Mouse (Mus musculus): ENCODE measurements around the gene Lhb.
"Not testable (repeated sequence)": the region's sequence is repeated elsewhere in the genome, so short reads cannot be mapped to it uniquely, and the experiment has no call there.

The Lhb gene

DNA sequence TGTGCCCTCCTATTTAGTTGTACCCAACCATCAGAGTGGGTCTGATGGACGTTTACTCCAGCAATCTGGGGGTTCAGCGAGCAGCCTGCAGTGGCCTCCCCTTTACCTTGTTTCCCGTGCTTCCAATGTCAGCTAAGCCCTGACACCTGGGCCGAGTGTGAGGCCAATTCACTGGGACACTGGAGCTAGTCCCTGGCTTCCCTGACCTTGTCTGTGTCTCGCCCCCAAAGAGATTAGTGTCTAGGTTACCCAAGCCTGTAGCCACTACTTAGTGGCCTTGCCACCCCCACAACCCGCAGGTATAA, at the start of gene Lhb:
Gene Lhb (plus strand): TSS at position 206 of the 305 bp plus-strand sequence.
- no peak for DNase-seq (ENCODE audit: low spot score)

DNA sequence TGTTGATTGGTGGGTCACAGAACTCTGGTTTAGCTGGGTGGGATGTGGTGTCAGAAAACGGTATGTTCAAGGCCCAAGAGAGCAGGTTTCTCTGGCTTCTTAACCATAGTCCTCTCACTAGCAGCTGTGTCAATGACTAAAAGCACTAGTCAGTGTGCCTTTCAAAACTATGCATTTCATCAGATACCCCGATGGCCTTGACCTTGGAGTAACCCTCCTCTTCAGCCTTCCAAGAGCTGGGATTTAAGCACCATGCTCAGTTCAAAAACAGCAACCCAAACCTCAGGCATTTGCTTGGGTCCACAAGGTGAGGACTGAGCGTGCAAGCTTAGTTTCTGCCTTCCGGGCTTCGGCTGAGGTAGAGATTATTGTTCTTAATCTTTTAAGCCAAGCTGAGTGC, 48.2 kb upstream of the Lhb start:
- DNase-seq (ENCODE audit: low spot score), result no peak

DNA sequence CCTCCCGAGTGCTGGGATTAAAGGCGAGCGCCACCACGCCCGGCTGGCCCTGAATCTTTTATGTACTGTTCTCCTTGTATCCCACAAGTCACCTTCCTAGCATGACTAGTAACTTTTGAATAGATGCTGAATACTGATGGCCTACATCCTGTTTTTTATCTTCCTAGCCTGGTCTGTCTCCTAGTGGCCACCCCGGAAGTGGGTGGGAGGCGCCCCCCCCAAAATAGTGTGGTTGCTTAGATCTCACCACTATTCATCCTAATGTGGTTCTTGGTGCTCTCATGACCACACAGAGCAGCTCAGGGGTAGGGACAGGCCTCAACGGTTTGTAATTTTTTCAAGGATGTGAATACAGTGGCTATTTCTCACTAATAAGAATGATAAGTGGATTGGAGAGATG, 46.0 kb upstream of the Lhb start:
- no peak for DNase-seq (ENCODE audit: low spot score)

DNA sequence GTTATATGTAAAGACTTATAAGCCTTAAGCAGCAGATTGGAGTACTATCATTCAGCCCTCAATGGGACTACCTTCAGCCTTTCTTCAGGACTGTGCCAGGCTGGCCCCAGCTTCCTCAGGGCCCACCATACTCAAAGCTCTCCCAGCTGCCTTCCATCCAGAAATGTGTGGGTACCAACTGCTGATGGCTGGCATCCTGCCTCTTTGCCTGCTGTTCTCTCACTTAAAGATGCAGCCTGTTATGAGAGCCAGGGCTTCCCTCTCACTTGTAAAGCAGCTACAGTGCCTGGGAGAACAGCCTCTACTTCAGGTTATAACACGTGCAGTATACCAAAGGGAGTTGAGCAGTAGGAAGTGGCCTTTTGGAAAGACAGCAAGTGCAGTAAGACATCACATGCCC, 44.6 kb upstream of the Lhb start:
- DNase-seq (ENCODE audit: low spot score), result no peak

DNA sequence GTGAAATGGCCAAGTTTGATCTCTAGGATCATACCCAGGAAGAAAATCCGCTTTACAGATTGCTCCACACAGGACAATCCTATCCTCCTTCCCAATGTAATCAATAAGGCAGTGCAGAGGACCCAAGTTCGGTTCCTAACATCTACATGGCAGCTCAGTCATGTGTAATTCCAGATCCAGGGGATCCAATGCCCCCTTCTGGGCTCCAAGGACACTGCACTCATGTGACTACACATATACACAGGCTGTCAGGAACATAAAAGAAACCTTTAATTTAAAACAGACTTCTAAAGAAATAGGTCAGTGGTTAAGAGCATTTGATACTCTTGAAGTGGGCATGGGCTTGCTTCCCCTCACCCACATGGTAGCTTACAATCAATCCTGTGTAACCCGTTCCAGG, 34.5 kb upstream of the Lhb start:
- no peak for DNase-seq (ENCODE audit: low spot score)

DNA sequence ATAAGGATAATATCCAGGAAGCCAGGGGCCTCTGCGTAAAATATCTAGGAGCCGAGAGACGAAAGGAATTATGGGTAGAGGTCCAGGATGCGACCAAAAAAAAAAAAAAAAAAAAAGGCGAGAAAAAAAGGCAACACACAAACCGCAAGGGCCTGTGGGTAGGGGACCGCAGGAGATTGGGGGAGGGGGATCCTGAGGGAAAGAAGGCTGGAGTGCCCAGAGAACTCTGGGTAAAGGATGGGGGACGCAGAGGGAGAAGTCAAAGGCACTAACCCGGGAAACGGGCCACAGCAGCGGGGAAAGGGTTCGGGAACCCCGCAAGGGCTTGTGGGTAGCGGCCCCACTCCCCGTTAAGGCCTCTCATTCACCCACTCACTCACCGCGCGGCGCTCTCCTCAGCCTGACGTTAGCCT, 25.5 kb upstream of the Lhb start:
- no peak for DNase-seq (ENCODE audit: low spot score)

DNA sequence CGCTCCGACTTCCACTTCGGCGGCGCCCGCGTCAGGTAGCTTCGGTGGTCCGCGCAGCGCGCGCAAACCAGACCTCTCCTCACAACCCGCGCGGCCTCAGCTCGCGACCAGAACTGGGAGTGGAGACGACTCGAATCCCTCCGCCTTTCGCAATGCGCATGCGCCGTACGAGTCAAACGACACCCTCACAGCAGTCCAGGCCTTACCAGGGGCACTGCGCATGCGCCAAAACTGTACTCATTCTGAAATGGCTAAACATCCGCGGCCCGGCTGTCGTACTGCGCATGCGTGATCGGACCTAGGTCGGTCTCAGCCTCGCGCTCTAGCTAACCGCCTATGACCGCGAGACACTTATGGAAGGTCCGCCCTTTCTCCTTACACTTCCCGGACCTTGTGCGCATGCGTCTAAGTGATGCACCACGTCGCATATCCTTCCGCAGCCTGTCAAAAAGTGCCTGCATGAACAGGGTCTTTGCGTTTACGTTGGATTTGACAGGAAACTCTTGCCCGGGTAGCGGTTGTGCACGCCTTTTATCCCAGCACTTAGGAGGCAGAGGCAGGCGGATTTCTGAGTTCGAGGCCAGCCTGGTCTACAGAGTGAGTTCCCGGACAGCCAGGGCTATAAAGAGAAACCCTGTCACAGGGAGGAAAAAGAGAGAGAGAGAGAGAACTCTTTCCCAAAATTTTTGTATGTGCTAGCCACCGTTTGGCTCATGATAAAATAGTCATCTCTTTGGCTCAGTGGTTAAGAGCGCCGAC, 24.9 kb upstream of the Lhb start, which contains the start of gene Snrnp70:
Gene Snrnp70 (minus strand): TSS at position 165 of the 759 bp plus-strand sequence.
- peak; percentile 100 for DNase-seq (ENCODE audit: low spot score)

DNA sequence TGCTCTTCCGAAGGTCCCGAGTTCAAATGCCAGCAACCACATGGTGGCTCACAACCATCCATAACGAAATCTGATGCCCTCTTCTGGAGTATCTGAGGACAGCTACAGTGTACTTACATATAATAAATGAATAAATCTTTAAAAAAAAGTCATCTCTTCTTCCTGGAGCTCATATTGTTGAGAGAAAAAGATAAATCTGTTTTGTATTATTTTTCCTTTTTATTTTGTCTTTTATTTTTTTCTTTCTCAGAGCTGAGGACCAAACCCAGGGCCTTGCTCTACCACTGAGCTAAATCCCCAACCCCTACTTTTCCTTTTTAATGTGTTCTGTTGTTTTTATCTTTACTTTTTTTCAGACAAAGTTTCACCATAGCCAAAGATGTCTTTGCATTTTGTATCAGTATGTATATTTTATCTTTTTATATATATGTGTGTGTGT, 24.3 kb upstream of the Lhb start:
- DNase-seq (ENCODE audit: low spot score), result not testable (repeated sequence)

DNA sequence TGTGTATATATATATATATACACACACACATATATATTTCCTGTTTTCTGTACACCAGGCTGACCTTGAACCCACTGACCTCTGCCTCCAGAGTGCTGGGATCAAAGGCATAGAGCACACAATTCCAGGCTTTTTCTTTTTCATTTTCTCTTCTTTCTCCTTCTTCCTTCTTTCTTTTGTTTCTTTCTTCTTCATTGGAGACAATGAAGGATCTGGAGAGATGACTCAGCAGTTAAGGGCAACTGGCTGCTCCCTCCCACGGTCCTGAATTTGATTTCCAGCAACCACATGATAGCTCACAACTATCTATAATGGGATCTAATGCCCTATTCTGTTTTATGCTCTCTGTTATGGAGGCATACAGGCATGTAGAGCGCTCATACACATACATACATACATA, 23.8 kb upstream of the Lhb start:
- DNase-seq (ENCODE audit: low spot score), result no peak

DNA sequence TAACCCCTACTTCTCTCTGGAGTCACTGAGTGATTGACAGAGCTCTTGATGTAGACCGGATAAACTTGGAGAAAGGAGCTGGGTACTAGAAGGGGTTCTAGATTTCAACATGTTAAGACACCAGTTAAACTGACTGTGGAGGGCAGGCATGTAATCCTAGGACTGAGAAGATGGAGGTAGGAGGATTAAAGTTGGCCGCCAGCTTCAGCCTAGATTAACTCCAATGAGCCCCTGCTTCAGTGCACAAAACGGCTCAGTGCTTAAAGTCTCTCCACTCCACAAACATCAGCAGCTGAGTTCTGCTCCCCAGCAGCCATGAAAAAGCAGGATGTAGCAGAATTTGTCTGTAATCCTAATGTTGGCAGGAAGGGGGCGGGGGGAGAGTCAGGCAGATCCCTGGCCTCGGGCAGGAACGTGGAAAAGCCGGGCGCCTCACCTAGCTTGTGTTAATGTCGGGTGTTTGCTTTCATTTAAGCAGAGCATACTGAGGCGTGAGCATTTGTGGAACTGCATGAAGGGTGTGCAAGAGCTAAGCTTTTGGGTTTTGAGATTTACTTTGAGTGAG, 19.0 kb upstream of the Lhb start:
- DNase-seq (ENCODE audit: low spot score), result no peak

DNA sequence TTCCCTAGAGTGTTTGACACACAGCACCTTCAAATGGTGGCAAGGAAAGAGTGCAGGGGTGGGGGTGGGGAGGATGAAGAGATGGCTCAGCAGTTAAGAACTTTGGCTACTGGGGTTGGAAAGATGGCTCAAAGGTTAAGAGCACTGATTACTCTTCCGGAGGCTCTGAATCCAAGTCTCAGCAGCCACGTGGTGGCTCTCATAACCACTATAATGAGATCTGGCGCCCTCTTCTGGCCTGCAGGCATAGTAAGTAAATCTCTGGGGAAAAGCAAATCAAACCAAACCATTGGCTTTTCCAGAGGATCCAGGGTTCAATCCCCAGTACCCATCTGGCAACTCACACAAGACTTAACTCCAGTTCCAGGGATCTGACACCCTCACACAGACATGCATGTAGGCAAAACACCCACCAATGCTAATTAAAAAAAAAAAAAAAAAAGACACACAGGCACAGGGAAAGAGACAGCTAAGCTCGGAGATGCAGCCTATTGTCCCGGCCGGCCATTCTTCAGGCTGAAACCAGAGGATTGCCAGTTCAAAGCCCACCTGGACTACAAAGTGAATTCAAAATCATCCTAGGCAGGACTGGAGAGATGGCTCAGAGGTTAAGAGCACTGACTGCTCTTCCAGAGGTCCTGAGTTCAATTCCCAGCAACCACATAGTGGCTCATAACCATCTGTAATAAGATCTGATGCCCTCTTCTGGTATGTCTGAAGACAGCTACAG, 16.9 kb upstream of the Lhb start:
- peak; percentile 63 for DNase-seq (ENCODE audit: low spot score)

DNA sequence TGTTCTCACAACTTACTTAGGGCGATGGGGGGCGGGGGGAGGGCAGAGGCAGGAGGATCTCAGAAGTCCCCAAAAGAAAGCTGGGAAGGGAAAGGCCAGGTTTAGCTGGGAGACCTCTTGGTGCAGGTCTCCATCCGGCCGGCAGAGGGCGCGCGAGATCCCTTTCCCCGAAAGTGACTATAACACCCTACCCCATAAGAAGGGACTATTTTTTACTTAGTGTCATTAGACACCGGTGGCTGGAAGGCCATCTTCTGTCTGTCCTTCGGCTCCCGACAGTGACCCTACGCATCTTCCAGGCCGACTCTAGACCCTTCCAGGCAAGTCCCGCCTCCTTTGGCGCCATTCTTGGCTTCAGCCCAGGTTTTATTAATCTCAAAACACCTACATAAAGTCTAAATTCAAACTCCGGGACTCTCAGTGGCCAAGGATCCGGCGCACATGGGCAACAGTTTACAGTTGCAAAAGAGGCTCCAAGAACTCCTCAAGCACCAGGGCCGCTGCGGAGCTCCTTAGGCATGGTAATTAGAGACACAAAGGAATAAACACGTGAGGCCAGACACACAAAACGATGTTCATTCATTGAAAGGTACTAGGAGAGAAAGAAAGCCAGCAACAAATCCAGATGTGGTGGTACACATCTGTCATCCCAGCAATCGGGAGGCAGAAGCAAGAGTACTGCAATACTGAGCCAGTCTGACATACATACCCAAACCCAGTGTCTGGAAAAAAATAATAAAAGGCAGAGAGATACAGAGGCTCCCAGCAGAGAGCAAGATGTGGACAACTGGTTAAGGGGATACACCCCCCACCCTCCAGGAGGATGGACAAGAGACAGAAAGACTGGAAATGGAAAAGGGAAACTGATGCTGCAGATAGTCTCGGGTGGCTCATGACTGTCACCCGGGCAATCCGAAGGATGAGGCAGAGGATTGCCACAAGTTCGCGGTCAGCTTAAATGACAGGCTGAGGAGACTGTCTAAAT, 15.2 kb upstream of the Lhb start, which contains the start of gene Kcna7:
Gene Kcna7 (plus strand): TSS at position 563 of the 985 bp plus-strand sequence.
- DNase-seq (ENCODE audit: low spot score), result peak; percentile 77

DNA sequence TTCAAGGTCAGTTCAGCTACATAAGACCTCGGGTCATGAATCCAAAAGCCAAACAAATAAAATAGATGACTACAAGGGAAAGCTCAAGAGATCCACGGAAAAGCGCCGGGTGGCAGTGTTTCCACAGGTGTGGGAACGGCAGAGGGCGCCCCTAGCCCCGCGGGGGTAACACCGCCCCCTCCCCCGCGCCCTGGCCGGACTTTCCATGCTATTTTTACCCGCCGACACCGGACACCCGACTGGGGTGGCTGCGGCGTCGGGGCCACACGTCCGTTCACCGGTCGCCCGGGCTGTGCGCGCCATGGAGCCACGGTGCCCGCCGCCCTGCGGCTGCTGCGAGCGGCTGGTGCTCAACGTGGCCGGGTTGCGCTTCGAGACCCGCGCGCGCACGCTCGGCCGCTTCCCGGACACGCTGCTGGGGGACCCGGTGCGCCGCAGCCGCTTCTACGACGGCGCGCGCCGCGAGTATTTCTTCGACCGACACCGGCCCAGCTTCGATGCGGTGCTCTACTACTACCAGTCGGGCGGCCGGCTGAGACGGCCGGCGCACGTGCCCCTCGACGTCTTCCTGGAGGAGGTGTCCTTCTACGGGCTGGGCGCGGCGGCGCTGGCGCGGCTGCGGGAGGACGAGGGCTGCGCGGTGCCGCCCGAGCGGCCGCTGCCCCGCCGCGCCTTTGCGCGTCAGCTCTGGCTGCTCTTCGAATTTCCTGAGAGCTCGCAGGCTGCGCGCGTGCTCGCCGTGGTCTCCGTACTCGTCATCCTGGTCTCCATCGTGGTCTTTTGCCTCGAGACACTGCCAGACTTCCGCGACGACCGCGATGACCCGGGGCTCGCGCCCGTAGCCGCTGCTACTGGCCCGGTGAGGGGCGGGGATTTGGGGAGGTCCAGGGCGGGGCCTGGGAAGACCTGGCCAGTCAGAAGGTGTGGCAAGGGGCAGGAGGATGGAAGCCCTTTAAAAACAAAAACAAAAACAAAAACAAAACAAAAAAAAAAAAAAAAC, 14.2 kb upstream of the Lhb start:
- DNase-seq (ENCODE audit: low spot score), result no peak

DNA sequence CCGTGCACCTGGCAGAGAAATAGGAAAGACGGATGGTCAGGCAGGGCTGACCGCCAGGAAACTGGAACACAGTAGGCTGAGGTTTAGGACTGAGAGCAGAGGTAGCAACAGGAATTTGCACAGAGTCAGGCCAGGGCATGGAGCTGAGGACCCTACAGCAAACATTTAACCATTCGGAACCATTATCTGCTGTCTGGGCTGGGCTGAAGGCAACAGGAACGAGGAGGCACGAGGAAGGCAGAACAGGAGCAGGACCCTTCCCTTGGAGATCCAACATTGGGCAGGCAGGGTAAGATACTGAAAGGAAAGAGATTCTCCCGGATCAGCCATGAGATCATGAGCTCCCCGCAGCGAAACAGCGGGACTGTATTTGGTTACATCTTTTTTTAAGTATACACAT, 12.8 kb upstream of the Lhb start:
- no peak for DNase-seq (ENCODE audit: low spot score)

DNA sequence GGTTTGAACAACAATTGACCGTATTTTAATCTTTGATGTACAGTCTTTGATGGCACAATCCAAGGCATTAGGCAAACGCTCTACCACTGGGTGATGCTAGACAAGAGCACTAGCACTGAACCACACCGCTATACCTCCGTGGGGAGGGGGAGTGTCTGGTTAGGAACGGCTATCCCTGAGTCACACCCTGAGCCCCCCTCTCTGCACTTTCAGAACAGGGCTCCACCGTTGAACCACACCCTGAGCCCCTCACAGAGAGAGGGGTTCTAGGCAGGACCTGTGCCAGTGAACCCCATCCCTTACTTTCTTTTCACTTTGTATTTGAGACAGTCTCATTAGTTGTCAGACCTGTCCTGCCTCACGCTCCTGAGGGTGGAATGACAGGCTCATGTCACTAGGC, 12.3 kb upstream of the Lhb start:
- no peak for DNase-seq (ENCODE audit: low spot score)

DNA sequence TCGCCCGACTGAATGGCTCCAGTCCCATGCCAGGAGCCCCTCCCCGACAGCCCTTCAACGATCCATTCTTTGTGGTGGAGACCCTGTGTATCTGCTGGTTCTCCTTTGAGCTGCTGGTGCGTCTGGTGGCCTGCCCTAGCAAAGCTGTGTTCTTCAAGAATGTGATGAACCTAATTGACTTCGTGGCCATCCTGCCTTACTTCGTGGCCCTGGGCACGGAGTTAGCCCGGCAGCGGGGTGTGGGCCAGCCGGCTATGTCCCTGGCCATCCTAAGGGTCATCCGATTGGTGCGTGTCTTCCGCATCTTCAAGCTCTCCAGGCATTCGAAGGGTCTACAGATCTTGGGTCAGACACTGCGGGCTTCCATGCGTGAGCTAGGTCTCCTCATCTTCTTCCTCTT, 11.7 kb upstream of the Lhb start:
- DNase-seq (ENCODE audit: low spot score), result no peak

DNA sequence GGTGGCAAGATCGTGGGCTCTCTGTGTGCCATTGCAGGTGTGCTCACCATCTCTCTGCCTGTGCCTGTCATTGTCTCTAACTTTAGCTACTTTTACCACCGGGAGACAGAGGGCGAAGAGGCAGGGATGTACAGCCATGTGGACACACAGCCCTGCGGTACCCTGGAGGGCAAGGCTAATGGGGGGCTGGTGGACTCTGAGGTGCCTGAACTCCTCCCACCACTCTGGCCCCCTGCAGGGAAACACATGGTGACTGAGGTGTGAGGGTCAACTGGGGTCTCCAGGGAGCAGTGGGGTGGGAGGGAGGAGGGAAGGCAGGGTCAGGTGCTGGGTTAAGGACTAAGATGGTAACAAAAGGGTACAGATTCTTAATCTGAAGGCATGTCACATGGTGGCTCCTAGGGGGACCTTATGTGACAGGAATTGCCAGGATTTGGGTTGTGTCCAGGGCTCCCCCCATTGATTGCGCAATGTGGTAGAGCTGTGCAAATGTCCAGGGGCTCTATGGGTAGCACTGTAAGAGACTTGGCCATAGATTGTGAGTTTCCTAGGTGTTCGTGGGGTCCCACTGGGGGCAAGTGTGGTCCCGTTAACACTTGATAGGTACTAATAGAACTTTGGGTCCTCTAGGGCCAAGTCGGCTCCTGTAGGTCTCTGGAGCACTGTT, 11.0 kb upstream of the Lhb start:
- DNase-seq (ENCODE audit: low spot score), result no peak

DNA sequence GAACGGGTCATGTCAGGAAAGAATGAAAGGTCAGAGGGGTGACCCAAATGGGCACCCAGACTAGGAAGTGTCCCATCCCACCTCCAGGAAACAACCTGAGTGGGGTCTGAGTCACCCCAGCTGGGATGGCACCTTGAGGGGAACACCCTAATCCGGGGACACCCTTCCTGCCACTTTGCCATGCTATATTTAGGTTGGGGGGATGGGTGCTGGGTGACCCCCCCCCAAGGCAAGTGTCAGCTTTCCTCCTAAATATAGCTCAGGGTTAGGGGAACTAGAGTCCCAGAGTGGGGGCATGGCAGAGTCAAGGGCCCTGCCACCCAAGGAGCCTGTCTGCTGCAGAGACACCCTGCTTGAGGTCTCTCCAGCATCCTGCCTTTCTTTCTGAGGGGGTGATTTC, 8.2 kb upstream of the Lhb start:
- no peak for DNase-seq (ENCODE audit: low spot score)

DNA sequence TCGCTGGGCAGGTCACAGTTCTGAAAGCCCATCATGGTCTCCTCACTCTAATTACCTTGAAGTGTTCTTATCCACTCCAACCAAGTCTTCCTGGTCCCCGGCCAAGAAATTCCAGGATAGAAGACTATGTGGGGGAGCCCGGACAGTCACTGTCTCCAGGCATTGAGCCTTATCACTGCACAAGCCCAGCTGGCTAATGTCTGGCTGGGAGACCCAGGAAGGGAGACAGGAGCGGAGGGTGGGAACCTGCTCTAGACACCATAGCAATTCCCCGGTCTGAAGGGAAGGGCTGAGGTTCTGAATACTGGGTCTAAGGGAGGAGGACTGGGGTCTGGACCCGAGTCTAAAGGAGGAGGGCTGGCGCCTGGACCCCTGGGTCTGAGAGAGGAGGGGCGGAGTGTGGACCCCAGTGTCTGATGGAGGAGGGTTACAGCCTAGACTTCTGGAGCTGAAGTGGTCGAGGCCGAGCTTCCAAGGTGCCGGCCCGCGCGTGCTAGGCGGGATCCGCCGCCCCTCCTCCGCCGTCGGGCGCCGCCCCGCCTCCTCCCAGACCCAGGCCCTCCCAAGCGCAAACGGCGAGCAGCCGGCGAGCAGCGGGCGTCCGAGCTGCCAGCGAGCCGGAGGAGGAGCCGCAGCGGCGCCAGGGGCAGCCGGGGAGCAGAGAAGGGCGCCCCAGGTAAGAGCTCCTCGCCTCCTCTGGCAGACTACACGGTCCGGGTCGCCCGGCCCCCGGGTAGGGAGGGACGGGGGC, 7.3 kb upstream of the Lhb start, which contains the start of gene Ntf5:
Gene Ntf5 (plus strand): TSS at position 583 of the 751 bp plus-strand sequence.
- peak; percentile 46 for DNase-seq (ENCODE audit: low spot score)

Data from urinary bladder, postnatal 25 days (tissue).